9 mouse cellular contexts compared by ENCODE assay signal in the genomic region with DNA sequence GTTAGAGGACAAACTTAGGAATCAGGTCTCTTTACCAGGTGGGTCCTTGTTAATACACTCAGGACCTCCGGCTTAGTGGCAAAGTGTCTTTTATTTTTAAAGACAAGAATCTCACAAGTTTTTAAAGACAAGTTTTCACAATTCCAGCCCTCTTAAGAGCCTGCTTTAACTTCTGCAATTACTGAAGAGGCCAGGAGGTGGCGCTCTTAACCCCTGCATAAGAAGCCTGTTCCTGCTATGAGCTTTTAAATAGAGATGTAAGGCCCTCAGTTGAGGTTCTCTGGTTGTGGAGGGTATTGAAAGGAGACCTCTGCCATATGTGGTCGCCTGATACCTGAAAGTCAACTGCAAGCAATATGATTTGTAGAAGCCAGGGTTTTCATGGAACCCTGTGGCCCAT. TPM values are rescaled to one million over a fixed set of nuclear protein-coding genes. Genes with fewer than 3 reads are reported as not detected.
DNase-seq lines count a peak whose midpoint lies in the region; ATAC-seq and TF ChIP-seq lines count a peak whose summit lies in the region.
"Had no signal": no experiment of that assay in that cellular context is flagged by ENCODE, and none has a peak within 500 bp of the region (broad histone marks: within the 10 kb centered on the region; RNA-seq: fewer than 3 reads in every experiment).

No protein-coding gene starts in this region.

- H3K4me2 ChIP-seq in hindbrain, embryonic 14.5 days (replicated peaks): no peak overlapping the region
- no peak overlapping the region for H3K4me2 ChIP-seq in hindbrain, embryonic 13.5 days
- H3K4me2 ChIP-seq in CH12.LX (ENCODE audit: insufficient read depth, low read depth, poor library complexity, severe bottlenecking): no peak overlapping the region
- no peak overlapping the region for H3K4me2 ChIP-seq in midbrain, postnatal 0 days (ENCODE audit: low read depth, low read length, poor library complexity, severe bottlenecking)

- no peaks in the 10 kb centered on the region for H3K9me3 ChIP-seq in hindbrain, embryonic 14.5 days (ENCODE audit: control insufficient read depth, low read length)
- H3K9me3 ChIP-seq in hindbrain, embryonic 13.5 days: no peaks in the 10 kb centered on the region
- no peaks in the 10 kb centered on the region for H3K9me3 ChIP-seq in CH12.LX (replicated peaks; ENCODE audit: low read length)
- no peaks in the 10 kb centered on the region for H3K9me3 ChIP-seq in embryonic facial prominence, embryonic 10.5 days
- H3K9me3 ChIP-seq in midbrain, postnatal 0 days (ENCODE audit: low read length): no peaks in the 10 kb centered on the region
- H3K9me3 ChIP-seq: megakaryocyte, embryonic 14.5 days had no signal

- peak; percentile 55 for TF ChIP-seq RAD21 in CH12.LX (IDR thresholded peaks at IDR 0.05; ENCODE audit: low read depth, low read length)

- dilution Hi-C loops in CH12.LX (cut with MboI; ENCODE audit: extremely low pct_ligation_motif_present, extremely low pct_unique_long_range_greater_than_20kb, low sequenced_read_pairs): no loop called here

- H3K4me3 ChIP-seq in hindbrain, embryonic 14.5 days (replicated peaks; ENCODE audit: low read length): no peak overlapping the region
- H3K4me3 ChIP-seq in hindbrain, embryonic 13.5 days: no peak overlapping the region
- H3K4me3 ChIP-seq in CH12.LX (replicated peaks in 1 of 3; ENCODE audit: low read depth in 2 of 3, low read length in 2 of 3, poor library complexity in 1 of 3): no peak overlapping the region
- no peak overlapping the region for H3K4me3 ChIP-seq in embryonic facial prominence, embryonic 10.5 days
- H3K4me3 ChIP-seq in midbrain, postnatal 0 days (ENCODE audit: low read depth, low read length): no peak overlapping the region
- H3K4me3 ChIP-seq: megakaryocyte, embryonic 14.5 days had no signal

- no peak for ATAC-seq in hindbrain, embryonic 14.5 days (ENCODE audit: low FRiP score)
- no peak for ATAC-seq in hindbrain, embryonic 13.5 days (ENCODE audit: low FRiP score)
- no peak for ATAC-seq in midbrain, postnatal 0 days (ENCODE audit: low FRiP score)

- H3K27me3 ChIP-seq in hindbrain, embryonic 14.5 days (ENCODE audit: control insufficient read depth, insufficient read depth, low read length): no peaks in the 10 kb centered on the region
- no peaks in the 10 kb centered on the region for H3K27me3 ChIP-seq in hindbrain, embryonic 13.5 days
- no peaks in the 10 kb centered on the region for H3K27me3 ChIP-seq in CH12.LX (replicated peaks)
- H3K27me3 ChIP-seq in embryonic facial prominence, embryonic 10.5 days (replicated peaks; ENCODE audit: low read depth, poor library complexity, severe bottlenecking): no peaks in the 10 kb centered on the region
- H3K27me3 ChIP-seq in midbrain, postnatal 0 days (ENCODE audit: insufficient read depth, low read length): no peaks in the 10 kb centered on the region

- peaks cover 44% of the 10 kb centered on the region for H3K36me3 ChIP-seq in hindbrain, embryonic 14.5 days (replicated peaks; ENCODE audit: control insufficient read depth, insufficient read depth)
- peaks cover 44% of the 10 kb centered on the region for H3K36me3 ChIP-seq in hindbrain, embryonic 13.5 days
- H3K36me3 ChIP-seq in CH12.LX (replicated peaks in 1 of 2; ENCODE audit: control insufficient read depth in 1 of 2, insufficient read depth in 1 of 2, low read length in 1 of 2): peaks cover 40 to 50% of the 10 kb centered on the region in 2 experiments
- H3K36me3 ChIP-seq in embryonic facial prominence, embryonic 10.5 days (replicated peaks): peaks cover 54% of the 10 kb centered on the region
- H3K36me3 ChIP-seq in midbrain, postnatal 0 days (ENCODE audit: insufficient read depth, low read length): peaks cover 40% of the 10 kb centered on the region

- no peak for TF ChIP-seq POLR2A in CH12.LX (IDR thresholded peaks at IDR 0.05; ENCODE audit: low read depth, low read length)

- H3K79me2 ChIP-seq in CH12.LX (replicated peaks; ENCODE audit: control insufficient read depth, extremely low read depth, insufficient read depth, poor library complexity, severe bottlenecking): no peaks in the 10 kb centered on the region

- no peak overlapping the region for H3K9ac ChIP-seq in hindbrain, embryonic 14.5 days
- H3K9ac ChIP-seq in hindbrain, embryonic 13.5 days: no peak overlapping the region
- H3K9ac ChIP-seq in CH12.LX (ENCODE audit: insufficient read depth, low read depth): no peak overlapping the region
- no peak overlapping the region for H3K9ac ChIP-seq in midbrain, postnatal 0 days (replicated peaks; ENCODE audit: low read length, poor library complexity, severe bottlenecking)

- H3K4me1 ChIP-seq in hindbrain, embryonic 14.5 days (replicated peaks; ENCODE audit: control insufficient read depth, insufficient read depth, low read length): no peaks in the 10 kb centered on the region
- H3K4me1 ChIP-seq in hindbrain, embryonic 13.5 days (replicated peaks): no peaks in the 10 kb centered on the region
- no peaks in the 10 kb centered on the region for H3K4me1 ChIP-seq in CH12.LX (ENCODE audit: control insufficient read depth in 1 of 2, insufficient read depth in 2 of 2)
- no peaks in the 10 kb centered on the region for H3K4me1 ChIP-seq in embryonic facial prominence, embryonic 10.5 days
- no peaks in the 10 kb centered on the region for H3K4me1 ChIP-seq in midbrain, postnatal 0 days (ENCODE audit: insufficient read depth, low read length)
- H3K4me1 ChIP-seq: megakaryocyte, embryonic 14.5 days had no signal

- peak; percentile 72 for DNase-seq in hindbrain, embryonic 14.5 days (ENCODE audit: low spot score)
- DNase-seq in CH12.LX (ENCODE audit: extremely low read depth): peak; percentile 77
- peak; percentile 46 to 52 for DNase-seq in adrenal gland, adult 18-20 months (ENCODE audit: low spot score in 2 of 2)
- peak; percentile 50 for DNase-seq in embryonic facial prominence, embryonic 10.5 days (ENCODE audit: low spot score)
- peak; percentile 31 to 77 for DNase-seq in layer of hippocampus, postnatal 25 days (ENCODE audit: extremely low spot score in 1 of 2, low spot score in 1 of 2)
- DNase-seq in midbrain, postnatal 0 days (ENCODE audit: low spot score): peak; percentile 83
- no peak for DNase-seq in yolk sac, embryonic 10.5 days (ENCODE audit: low spot score)

- WGBS in hindbrain, embryonic 14.5 days: 53% methylated on average over 3 of the region's 3 CpGs
- 59% methylated on average over 3 of the region's 3 CpGs for WGBS in hindbrain, embryonic 13.5 days
- 57% methylated on average over 3 of the region's 3 CpGs for WGBS in embryonic facial prominence, embryonic 10.5 days
- 59% methylated on average over 3 of the region's 3 CpGs for WGBS in midbrain, postnatal 0 days

- in situ Hi-C loops in CH12.LX (cut with MboI; ENCODE audit: low pct_ligation_motif_present, low pct_unique_long_range_greater_than_20kb, low sequenced_read_pairs): no loop called here

- no peak for TF ChIP-seq EP300 in CH12.LX (IDR thresholded peaks at IDR 0.05; ENCODE audit: low read length)

- peak; percentile 75 to 86 for TF ChIP-seq CTCF in CH12.LX (conservative IDR thresholded peaks at IDR 0.05 in 1 of 2, IDR thresholded peaks at IDR 0.05 in 1 of 2; ENCODE audit: low read depth in 2 of 2, low read length in 2 of 2)
- TF ChIP-seq CTCF in midbrain, postnatal 0 days (IDR thresholded peaks at IDR 0.05): peak; percentile 85

- no peak overlapping the region for H3K27ac ChIP-seq in hindbrain, embryonic 14.5 days
- no peak overlapping the region for H3K27ac ChIP-seq in hindbrain, embryonic 13.5 days
- no peak overlapping the region for H3K27ac ChIP-seq in CH12.LX (ENCODE audit: insufficient read depth, low read depth)
- H3K27ac ChIP-seq in embryonic facial prominence, embryonic 10.5 days (replicated peaks): no peak overlapping the region
- H3K27ac ChIP-seq in midbrain, postnatal 0 days (ENCODE audit: low read depth, low read length): no peak overlapping the region

RNA-seq across cellular contexts. Expression of gene Nolc1, which starts 10.7 kb away (rescaled TPM):
- polyA plus RNA-seq in hindbrain, embryonic 14.5 days (2014; fragmentation: Nextera tagmentation; extraction: Ambion mirVana): 58.1 and 63.2 TPM in 2 replicates
- polyA plus RNA-seq in hindbrain, embryonic 13.5 days (2015; fragmentation: Nextera tagmentation; extraction: Ambion mirVana): 73.4 and 79.5 TPM in 2 replicates
- total RNA-seq in CH12.LX (2012; rRNA removed) (88.0 and 137 TPM in 2 replicates), CH12.LX (2014; rRNA removed) (96.0 and 99.2 TPM in 2 replicates)
- polyA plus RNA-seq in CH12.LX (2012; ENCODE audit: insufficient read length, low read depth): 333 and 358 TPM in 2 replicates
- 10 to 100 TPM; 52.2 to 61.8 TPM for total RNA-seq in adrenal gland, adult 18-20 months (2021)
- 161 and 167 TPM in 2 replicates for polyA plus RNA-seq in embryonic facial prominence, embryonic 10.5 days (2016; fragmentation: Nextera tagmentation; extraction: Ambion mirVana)
- 10 to 100 TPM; 44.7 to 48.4 TPM for total RNA-seq in layer of hippocampus, postnatal 25 days (2021)
- total RNA-seq in midbrain, postnatal 0 days (2014; rRNA removed): 26.0 and 35.5 TPM in 2 replicates
- 55.7 and 63.5 TPM in 2 replicates for polyA plus RNA-seq in midbrain, postnatal 0 days (2015; fragmentation: Nextera tagmentation; extraction: Ambion mirVana)

RNA-seq across cellular contexts. Expression of gene Ldb1, which starts 41.3 kb away (rescaled TPM):
- 92.2 and 95.4 TPM in 2 replicates for polyA plus RNA-seq in hindbrain, embryonic 14.5 days (2014; fragmentation: Nextera tagmentation; extraction: Ambion mirVana)
- 120 and 127 TPM in 2 replicates for polyA plus RNA-seq in hindbrain, embryonic 13.5 days (2015; fragmentation: Nextera tagmentation; extraction: Ambion mirVana)
- total RNA-seq in CH12.LX (2012; rRNA removed): 56.9 and 63.1 TPM in 2 replicates
- total RNA-seq in CH12.LX (2014; rRNA removed): 59.2 and 67.6 TPM in 2 replicates
- polyA plus RNA-seq in CH12.LX (2012; ENCODE audit: insufficient read length, low read depth): 114 and 120 TPM in 2 replicates
- 10 to 100 TPM; 53.0 to 59.4 TPM for total RNA-seq in adrenal gland, adult 18-20 months (2021)
- 95.0 and 97.8 TPM in 2 replicates for polyA plus RNA-seq in embryonic facial prominence, embryonic 10.5 days (2016; fragmentation: Nextera tagmentation; extraction: Ambion mirVana)
- total RNA-seq in layer of hippocampus, postnatal 25 days (2021): 100 to 1,000 TPM; 106 to 118 TPM
- 121 and 139 TPM in 2 replicates for total RNA-seq in midbrain, postnatal 0 days (2014; rRNA removed)
- polyA plus RNA-seq in midbrain, postnatal 0 days (2015; fragmentation: Nextera tagmentation; extraction: Ambion mirVana): 83.7 and 84.5 TPM in 2 replicates

RNA-seq across cellular contexts. Expression of gene Pprc1, which starts 41.7 kb away (rescaled TPM):
- polyA plus RNA-seq in hindbrain, embryonic 14.5 days (2014; fragmentation: Nextera tagmentation; extraction: Ambion mirVana): 19.1 and 29.6 TPM in 2 replicates
- polyA plus RNA-seq in hindbrain, embryonic 13.5 days (2015; fragmentation: Nextera tagmentation; extraction: Ambion mirVana): 18.7 and 22.2 TPM in 2 replicates
- total RNA-seq in CH12.LX (2012; rRNA removed): 21.2 and 26.1 TPM in 2 replicates
- total RNA-seq in CH12.LX (2014; rRNA removed): 9.2 and 13.0 TPM in 2 replicates
- 65.0 and 68.7 TPM in 2 replicates for polyA plus RNA-seq in CH12.LX (2012; ENCODE audit: insufficient read length, low read depth)
- 10 to 100 TPM; 39.8 to 40.9 TPM for total RNA-seq in adrenal gland, adult 18-20 months (2021)
- polyA plus RNA-seq in embryonic facial prominence, embryonic 10.5 days (2016; fragmentation: Nextera tagmentation; extraction: Ambion mirVana): 55.2 and 65.1 TPM in 2 replicates
- 10 to 100 TPM; 28.1 to 34.8 TPM for total RNA-seq in layer of hippocampus, postnatal 25 days (2021)
- 9.9 and 10.4 TPM in 2 replicates for total RNA-seq in midbrain, postnatal 0 days (2014; rRNA removed)
- 8.8 and 9.8 TPM in 2 replicates for polyA plus RNA-seq in midbrain, postnatal 0 days (2015; fragmentation: Nextera tagmentation; extraction: Ambion mirVana)

RNA-seq across cellular contexts. Expression of gene Elovl3, which starts 45.4 kb away (rescaled TPM):
- not detected in 2 replicates for polyA plus RNA-seq in hindbrain, embryonic 14.5 days (2014; fragmentation: Nextera tagmentation; extraction: Ambion mirVana)
- polyA plus RNA-seq in hindbrain, embryonic 13.5 days (2015; fragmentation: Nextera tagmentation; extraction: Ambion mirVana): not detected in 2 replicates
- total RNA-seq in CH12.LX (2012; rRNA removed) (not detected in 2 replicates), CH12.LX (2014; rRNA removed) (not detected in 2 replicates)
- polyA plus RNA-seq in CH12.LX (2012; ENCODE audit: insufficient read length, low read depth): not detected in 2 replicates
- total RNA-seq in adrenal gland, adult 18-20 months (2021): 10 to 100 TPM; 84.8 to 94.1 TPM
- 0.10 TPM in 1 of 2 replicates, not detected in the other for polyA plus RNA-seq in embryonic facial prominence, embryonic 10.5 days (2016; fragmentation: Nextera tagmentation; extraction: Ambion mirVana)
- total RNA-seq in layer of hippocampus, postnatal 25 days (2021): not detected
- 0.05 TPM in 1 of 2 replicates, not detected in the other for total RNA-seq in midbrain, postnatal 0 days (2014; rRNA removed)
- polyA plus RNA-seq in midbrain, postnatal 0 days (2015; fragmentation: Nextera tagmentation; extraction: Ambion mirVana): 0.21 and 0.32 TPM in 2 replicates
